Mouse (Mus musculus) activated CD4-positive, CD25-positive, alpha-beta regulatory T cell, adult 4 months (primary cell): Measurements from ENCODE around the gene Snx15. TPM values are rescaled to one million over a fixed set of nuclear protein-coding genes. Genes with fewer than 3 reads are reported as not detected.

ENCODE experiments used
- ATAC-seq: one replicate; pipeline ENCODE4 v1.8.0; 2017
- polyA plus RNA-seq, 2 experiments: library from polyadenylated mRNA; unstranded; fragments of 100-300 nt; shearing (Covaris generic); gene quantifications; one replicate each; pipeline ENCODE4 v1.2.1; 2017

The Snx15 gene
- polyA plus RNA-seq, 2 experiments from 2014 or later, result 17.4 to 25.2 TPM

DNA sequence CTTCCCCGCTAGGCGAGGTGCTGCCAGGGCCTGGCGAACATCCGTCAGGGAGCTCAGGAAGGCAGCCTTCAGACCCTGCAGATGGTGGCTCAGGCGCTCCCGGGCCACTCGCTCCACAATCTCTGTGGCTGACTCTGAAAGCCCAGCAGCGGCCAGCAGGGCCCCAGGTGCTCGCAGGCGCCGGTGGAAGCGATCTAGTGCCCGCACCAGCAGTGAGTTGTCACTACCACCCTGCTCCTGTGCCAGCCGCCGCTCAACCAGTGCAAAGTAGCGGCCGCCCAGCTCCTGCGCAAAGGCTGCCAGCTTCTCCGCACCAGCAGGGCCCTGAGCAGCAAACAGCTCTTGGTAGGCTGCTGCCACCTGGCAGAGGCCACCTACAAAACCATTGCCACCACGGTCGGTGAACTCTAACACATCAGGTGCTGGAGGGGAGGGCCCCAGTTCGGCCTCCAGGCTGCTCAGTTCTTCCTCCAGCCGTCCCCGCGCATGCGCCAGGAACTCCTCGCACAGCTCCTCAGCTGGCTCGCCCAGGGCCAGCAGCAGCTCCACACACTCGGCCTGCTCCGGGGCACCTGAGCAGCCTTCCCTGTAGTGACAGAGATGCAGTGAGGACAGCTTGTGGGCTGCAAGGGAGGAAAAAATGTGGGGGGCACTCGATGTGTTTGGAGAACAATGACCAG, 57.4 kb downstream of the Snx15 start:
- no peak for ATAC-seq

DNA sequence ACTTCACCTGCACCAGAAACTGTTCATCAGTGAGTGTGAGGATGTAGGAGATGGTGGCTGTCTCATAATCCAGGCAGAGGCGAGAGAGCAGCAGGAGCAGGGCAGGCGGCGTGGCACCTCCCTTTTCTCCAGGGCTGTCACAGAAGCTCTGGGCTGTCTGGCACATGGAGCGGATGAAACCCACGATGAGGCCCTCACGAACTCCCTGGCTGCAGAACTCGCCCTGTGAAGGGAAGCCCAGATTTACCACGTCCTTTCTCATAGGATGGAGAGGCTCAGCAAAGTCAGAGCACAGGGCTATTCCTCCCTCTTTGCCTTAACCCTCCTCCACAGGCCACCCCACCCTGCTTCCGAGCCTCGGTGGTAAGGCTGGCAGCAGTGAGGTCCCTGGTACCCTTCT, 58.3 kb downstream of the Snx15 start:
- ATAC-seq, result no peak

Other genes starting within 250 kb of the Snx15 start
- under 1 TPM; 0.29 to 0.58 TPM for gene Tigd3, start 234.2 kb downstream of the Snx15 start, polyA plus RNA-seq
- gene Dpf2, start 215.3 kb downstream of the Snx15 start, polyA plus RNA-seq, result 100 to 1,000 TPM; 123 to 178 TPM
- gene Cdc42ep2, start 203.5 kb downstream of the Snx15 start, polyA plus RNA-seq, result under 1 TPM in 1 of 2 experiments, not detected in 1; 0.25 TPM
- 10 to 100 TPM; 16.5 to 17.5 TPM for gene Pola2, start 164.1 kb downstream of the Snx15 start, polyA plus RNA-seq
- not detected for gene Slc22a20, start 142.2 kb downstream of the Snx15 start, polyA plus RNA-seq
- 10 to 100 TPM; 48.8 to 56.7 TPM for gene Capn1, start 112.4 kb downstream of the Snx15 start, polyA plus RNA-seq
- gene Syvn1, start 81.7 kb downstream of the Snx15 start, polyA plus RNA-seq, result 10 to 100 TPM; 12.2 to 15.7 TPM
- 10 to 100 TPM; 31.3 to 38.5 TPM for gene Mrpl49, start 70.5 kb downstream of the Snx15 start, polyA plus RNA-seq
- 1,000 to 10,000 TPM; 2,454 to 3,437 TPM for gene Fau, start 70.5 kb downstream of the Snx15 start, polyA plus RNA-seq
- 10 to 100 TPM; 10.3 to 11.0 TPM for gene Znhit2, start 67.1 kb downstream of the Snx15 start, polyA plus RNA-seq
- 1 to 10 TPM; 5.4 to 9.2 TPM for gene Tm7sf2, start 59.9 kb downstream of the Snx15 start, polyA plus RNA-seq
- 10 to 100 TPM; 34.1 to 34.6 TPM for gene Vps51, start 51.1 kb downstream of the Snx15 start, polyA plus RNA-seq
- gene Tmem262, start 48.3 kb downstream of the Snx15 start, polyA plus RNA-seq, result not detected
- gene Gm28374, start 46.0 kb downstream of the Snx15 start, polyA plus RNA-seq, result under 1 TPM in 1 of 2 experiments, not detected in 1; 0.69 TPM
- 10 to 100 TPM; 26.9 to 43.8 TPM for gene Zfpl1, start 43.3 kb downstream of the Snx15 start, polyA plus RNA-seq
- 1 to 10 TPM; 6.7 to 9.3 TPM for gene Cdca5, start 43.3 kb downstream of the Snx15 start, polyA plus RNA-seq
- not detected for gene AC131692.1, start 33.9 kb downstream of the Snx15 start, polyA plus RNA-seq
- not detected for gene Naaladl1, start 22.5 kb downstream of the Snx15 start, polyA plus RNA-seq
- gene Sac3d1, start 9.7 kb downstream of the Snx15 start, polyA plus RNA-seq, result 1 to 10 TPM; 2.5 to 2.6 TPM
- gene Batf2, start 12.7 kb upstream of the Snx15 start, polyA plus RNA-seq, result not detected
- gene Arl2, start 13.2 kb upstream of the Snx15 start, polyA plus RNA-seq, result 10 to 100 TPM; 16.9 to 20.1 TPM
- gene Majin, start 56.1 kb upstream of the Snx15 start, polyA plus RNA-seq, result under 1 TPM in 1 of 2 experiments, not detected in 1; 0.60 TPM
- not detected for gene Gpha2, start 98.1 kb upstream of the Snx15 start, polyA plus RNA-seq
- gene Ppp2r5b, start 107.6 kb upstream of the Snx15 start, polyA plus RNA-seq, result 1 to 10 TPM; 1.4 to 1.5 TPM
- 10 to 100 TPM in 1 of 2 experiments, 1 to 10 TPM in 1; 7.4 to 17.2 TPM for gene Atg2a, start 113.4 kb upstream of the Snx15 start, polyA plus RNA-seq
- 10 to 100 TPM; 11.0 to 15.2 TPM for gene Ehd1, start 148.4 kb upstream of the Snx15 start, polyA plus RNA-seq
- under 1 TPM; 0.11 to 0.17 TPM for gene Cdc42bpg, start 178.2 kb upstream of the Snx15 start, polyA plus RNA-seq
- gene Men1, start 206.7 kb upstream of the Snx15 start, polyA plus RNA-seq, result 10 to 100 TPM; 13.9 to 19.1 TPM
- gene Map4k2, start 212.8 kb upstream of the Snx15 start, polyA plus RNA-seq, result 100 to 1,000 TPM in 1 of 2 experiments, 10 to 100 TPM in 1; 82.0 to 116 TPM
- gene Sf1, start 235.4 kb upstream of the Snx15 start, polyA plus RNA-seq, result 10 to 100 TPM; 47.6 to 48.6 TPM